Mouse (Mus musculus) ES-CJ7 (cell line): ENCODE results near the gene Txk.

Source experiments
- DNase-seq: peaks from one replicate; pipeline ENCODE4 v3.0.0; 2011; ENCODE audit warnings: low read depth, low spot score

Txk gene

GRCm38 (mm10) chr5:72694684-72695083 is 57.9 kb downstream of the Txk start:
- no peak for DNase-seq

GRCm38 (mm10) chr5:72690516-72690915 is 62.1 kb downstream of the Txk start:
- DNase-seq, result no peak

- DNase-seq, result no peak
These were observed 63.0 kb downstream of the Txk start for GRCm38 (mm10) chr5:72689556-72689955.

- no peak for DNase-seq
These were observed 71.1 kb downstream of the Txk start for GRCm38 (mm10) chr5:72681451-72681850.

GRCm38 (mm10) chr5:72674994-72675542 is 77.5 kb downstream of the Txk start:
- DNase-seq, result no peak

GRCm38 (mm10) chr5:72671017-72671699 is 81.4 kb downstream of the Txk start:
- DNase-seq, result no peak

GRCm38 (mm10) chr5:72668351-72668750 is 84.2 kb downstream of the Txk start:
- DNase-seq, result no peak

GRCm38 (mm10) chr5:72666428-72666827 is 86.1 kb downstream of the Txk start:
- DNase-seq, result no peak

- DNase-seq, result peak; percentile 69
These were observed 87.3 kb downstream of the Txk start for GRCm38 (mm10) chr5:72665281-72665680.

GRCm38 (mm10) chr5:72664854-72665253 is 87.7 kb downstream of the Txk start:
- no peak for DNase-seq

GRCm38 (mm10) chr5:72664126-72664525 is 88.5 kb downstream of the Txk start:
- no peak for DNase-seq

- DNase-seq, result no peak
These were observed 91.4 kb downstream of the Txk start for GRCm38 (mm10) chr5:72661051-72661781.

GRCm38 (mm10) chr5:72658375-72658774 is 94.2 kb downstream of the Txk start:
- no peak for DNase-seq

- DNase-seq, result no peak
These were observed 96.2 kb downstream of the Txk start for GRCm38 (mm10) chr5:72656270-72656791.

GRCm38 (mm10) chr5:72653068-72653674 is 99.4 kb downstream of the Txk start:
- no peak for DNase-seq

GRCm38 (mm10) chr5:72648987-72649735 is 103.4 kb downstream of the Txk start:
- DNase-seq, result no peak

GRCm38 (mm10) chr5:72647958-72648595 is 104.5 kb downstream of the Txk start:
- peak; percentile 74 for DNase-seq

GRCm38 (mm10) chr5:72647418-72647907 is 105.1 kb downstream of the Txk start, which contains the start of gene Nipal1:
Nipal1 (plus strand) TSS chr5:72647795.
- DNase-seq, result peak; percentile 69

- DNase-seq, result no peak
These were observed 105.6 kb downstream of the Txk start for GRCm38 (mm10) chr5:72646996-72647395.

GRCm38 (mm10) chr5:72646131-72646530 is 106.4 kb downstream of the Txk start:
- DNase-seq, result peak; percentile 53
